Mouse (Mus musculus) bone marrow macrophage, adult 2 months (primary cell): ENCODE data around the gene Sf3b5.
"Not testable (repeated sequence)": the region's sequence is repeated elsewhere in the genome, so short reads cannot be mapped to it uniquely, and the experiment has no call there.

Experiments used
- CTCF ChIP-seq: IDR thresholded peaks from 2 replicates; pipeline ENCODE4 v1.5.1; 2012; ENCODE audit warnings: low read depth, mild to moderate bottlenecking, low read length, moderate library complexity
- POLR2A ChIP-seq: IDR thresholded peaks from 2 replicates; pipeline ENCODE4 v1.6.1; 2012; ENCODE audit warnings: mild to moderate bottlenecking, low read depth, low read length, borderline replicate concordance

DNA sequence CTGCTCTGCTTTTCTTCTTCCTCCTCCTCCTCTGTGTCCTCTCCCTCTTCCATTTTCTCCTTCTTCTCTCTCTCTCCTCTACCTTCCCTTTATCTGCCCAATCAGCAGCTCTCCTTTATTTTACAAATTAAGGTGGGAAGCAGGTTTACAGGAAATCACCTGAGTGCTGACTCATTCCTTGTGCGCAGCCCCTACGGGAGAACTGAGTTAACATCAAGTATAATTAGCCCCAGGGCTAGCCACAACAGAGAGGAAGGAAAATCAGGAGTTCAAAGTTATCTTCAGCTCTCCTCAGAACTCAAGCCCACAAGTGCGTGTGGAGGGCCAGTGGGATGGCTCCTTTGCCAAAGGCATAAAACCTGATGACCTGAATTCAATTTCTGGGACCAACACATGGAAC lies 18.8 kb downstream of the Sf3b5 start:
- not testable (repeated sequence) for TF ChIP-seq POLR2A, CTCF
